Mouse (Mus musculus): ENCODE results near the gene Csrp1. TPM values are rescaled to one million over a fixed set of nuclear protein-coding genes. Genes with fewer than 3 reads are reported as not detected.

Gene Csrp1
- polyA plus RNA-seq, 1 experiment, result 147 TPM

DNA sequence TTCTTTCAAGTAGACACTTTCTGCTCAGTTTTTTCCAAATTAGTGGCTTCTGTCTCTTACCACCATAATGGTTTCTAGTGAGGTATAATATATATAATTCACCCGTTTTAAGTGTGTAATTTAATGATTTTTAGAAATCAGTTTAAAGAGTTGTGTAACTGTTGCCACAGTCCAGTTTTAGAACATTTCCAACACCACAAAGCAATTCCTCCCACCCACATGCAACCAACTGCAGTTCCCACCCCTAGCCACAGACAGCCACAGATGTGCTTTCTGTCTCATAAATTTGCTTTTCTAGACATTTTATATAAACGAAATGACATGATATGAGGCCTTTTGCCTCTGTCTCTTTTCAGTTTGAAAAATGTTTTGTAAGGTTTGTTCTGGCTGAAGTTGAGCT lies 17.1 kb upstream of the Csrp1 start:
- WGBS, result 50% methylated on average over 2 of the region's 2 CpGs
- Histone ChIP-seq H3K27ac (ENCODE audit: insufficient read depth, low read depth, low read length) (no peak overlapping the region), H3K4me1 (ENCODE audit: control insufficient read depth, insufficient read depth, insufficient read length, low read length) (no peaks in the 10 kb centered on the region), H3K4me3 (ENCODE audit: low read depth, low read length) (no peak overlapping the region), H3K36me3 (ENCODE audit: control insufficient read depth, insufficient read depth, low read length) (no peaks in the 10 kb centered on the region), H3K27me3 (ENCODE audit: control insufficient read depth, insufficient read depth, low read length) (peaks cover 4% of the 10 kb centered on the region)
- TF ChIP-seq CTCF (IDR thresholded peaks at IDR 0.05; ENCODE audit: extremely low read depth, insufficient read length, insufficient replicate concordance, low read depth, low read length), result no peak
- no peak for TF ChIP-seq POLR2A (IDR thresholded peaks at IDR 0.05; ENCODE audit: low read depth, low read length)

DNA sequence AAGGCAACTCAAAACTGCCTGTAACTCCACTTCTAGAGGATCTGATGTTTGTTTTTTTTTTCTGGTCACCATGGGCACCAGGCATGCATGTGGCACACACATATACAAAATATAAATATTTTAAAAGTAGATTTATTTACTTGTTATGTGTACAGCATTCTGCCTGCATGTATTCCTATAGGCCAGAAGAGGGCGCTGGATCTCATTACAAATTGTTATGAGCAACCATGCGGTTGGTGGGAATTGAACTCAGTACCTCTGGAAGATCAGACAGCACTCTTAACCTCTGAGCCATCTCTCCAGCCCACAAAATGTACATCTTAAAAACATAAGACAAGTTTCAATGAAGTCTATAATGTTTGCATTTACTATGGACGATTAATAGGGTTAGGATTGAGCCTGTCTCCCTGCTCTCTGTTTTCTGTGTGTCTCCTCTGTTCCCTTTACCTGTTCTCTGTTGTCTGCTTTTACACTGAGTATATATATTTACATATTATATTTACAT lies 15.5 kb upstream of the Csrp1 start:
- WGBS, result 64% methylated on average over 3 of the region's 3 CpGs
- no peak overlapping the region for H3K4me3 ChIP-seq (ENCODE audit: low read depth, low read length)
- H3K27ac ChIP-seq (ENCODE audit: insufficient read depth, low read depth, low read length), result no peak overlapping the region
- H3K27me3 ChIP-seq (ENCODE audit: control insufficient read depth, insufficient read depth, low read length), result peaks cover 2% of the 10 kb centered on the region
- no peak for TF ChIP-seq CTCF (IDR thresholded peaks at IDR 0.05; ENCODE audit: extremely low read depth, insufficient read length, insufficient replicate concordance, low read depth, low read length)
- TF ChIP-seq POLR2A (IDR thresholded peaks at IDR 0.05; ENCODE audit: low read depth, low read length), result no peak
- no peaks in the 10 kb centered on the region for H3K4me1 ChIP-seq (ENCODE audit: control insufficient read depth, insufficient read depth, insufficient read length, low read length)
- H3K36me3 ChIP-seq (ENCODE audit: control insufficient read depth, insufficient read depth, low read length), result no peaks in the 10 kb centered on the region

DNA sequence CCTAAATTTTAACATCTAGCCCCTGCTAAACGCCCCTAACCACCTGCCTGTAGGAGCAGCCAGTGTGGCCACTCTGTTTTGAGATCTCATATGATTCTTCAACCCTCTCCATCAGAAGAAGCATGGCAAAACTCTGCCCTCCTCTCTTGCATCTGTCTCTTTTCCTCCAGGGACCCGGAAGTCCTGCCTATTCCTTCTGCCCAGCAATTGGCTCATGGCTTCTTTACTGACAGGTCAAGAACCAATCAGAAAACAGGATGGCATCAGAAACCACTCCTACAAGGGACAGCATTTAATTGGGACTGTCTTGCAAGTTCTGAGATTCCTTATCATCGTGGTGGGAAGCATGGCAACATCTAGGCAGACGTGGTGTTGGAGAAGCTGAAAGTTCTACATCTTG lies 11.5 kb upstream of the Csrp1 start:
- WGBS, result 35% methylated on average over 4 of the region's 4 CpGs
- Histone ChIP-seq H3K36me3 (ENCODE audit: control insufficient read depth, insufficient read depth, low read length) (no peaks in the 10 kb centered on the region), H3K27me3 (ENCODE audit: control insufficient read depth, insufficient read depth, low read length) (no peaks in the 10 kb centered on the region), H3K27ac (ENCODE audit: insufficient read depth, low read depth, low read length) (no peak overlapping the region), H3K4me1 (ENCODE audit: control insufficient read depth, insufficient read depth, insufficient read length, low read length) (no peaks in the 10 kb centered on the region), H3K4me3 (ENCODE audit: low read depth, low read length) (no peak overlapping the region)
- TF ChIP-seq CTCF (IDR thresholded peaks at IDR 0.05; ENCODE audit: extremely low read depth, insufficient read length, insufficient replicate concordance, low read depth, low read length), result no peak
- no peak for TF ChIP-seq POLR2A (IDR thresholded peaks at IDR 0.05; ENCODE audit: low read depth, low read length)

DNA sequence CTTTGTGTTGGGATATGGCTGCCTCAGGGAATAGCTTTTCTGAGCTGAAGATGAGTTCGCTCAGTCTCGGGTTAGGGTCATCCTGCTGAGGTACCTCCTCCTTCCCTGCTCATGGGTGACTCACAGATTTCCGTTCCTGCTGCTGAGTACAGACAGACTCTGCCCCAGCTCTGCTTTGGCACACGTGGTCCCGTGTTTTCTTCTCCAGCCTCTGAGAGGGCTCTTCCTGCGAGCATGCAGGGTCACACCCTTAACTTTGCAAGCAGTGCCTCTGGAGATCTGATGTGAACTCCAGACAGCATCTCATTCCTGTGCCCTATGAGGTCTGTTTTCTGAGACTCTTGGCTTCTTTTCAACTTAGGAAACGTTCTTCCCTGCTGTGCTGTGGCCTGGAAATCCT lies 8.7 kb upstream of the Csrp1 start:
- Histone ChIP-seq H3K27ac (ENCODE audit: insufficient read depth, low read depth, low read length) (no peak overlapping the region), H3K36me3 (ENCODE audit: control insufficient read depth, insufficient read depth, low read length) (no peaks in the 10 kb centered on the region), H3K4me3 (ENCODE audit: low read depth, low read length) (no peak overlapping the region), H3K4me1 (ENCODE audit: control insufficient read depth, insufficient read depth, insufficient read length, low read length) (no peaks in the 10 kb centered on the region), H3K27me3 (ENCODE audit: control insufficient read depth, insufficient read depth, low read length) (no peaks in the 10 kb centered on the region)
- TF ChIP-seq POLR2A (IDR thresholded peaks at IDR 0.05; ENCODE audit: low read depth, low read length) (no peak), CTCF (IDR thresholded peaks at IDR 0.05; ENCODE audit: extremely low read depth, insufficient read length, insufficient replicate concordance, low read depth, low read length) (no peak)
- 25% methylated on average over 7 of the region's 7 CpGs for WGBS

DNA sequence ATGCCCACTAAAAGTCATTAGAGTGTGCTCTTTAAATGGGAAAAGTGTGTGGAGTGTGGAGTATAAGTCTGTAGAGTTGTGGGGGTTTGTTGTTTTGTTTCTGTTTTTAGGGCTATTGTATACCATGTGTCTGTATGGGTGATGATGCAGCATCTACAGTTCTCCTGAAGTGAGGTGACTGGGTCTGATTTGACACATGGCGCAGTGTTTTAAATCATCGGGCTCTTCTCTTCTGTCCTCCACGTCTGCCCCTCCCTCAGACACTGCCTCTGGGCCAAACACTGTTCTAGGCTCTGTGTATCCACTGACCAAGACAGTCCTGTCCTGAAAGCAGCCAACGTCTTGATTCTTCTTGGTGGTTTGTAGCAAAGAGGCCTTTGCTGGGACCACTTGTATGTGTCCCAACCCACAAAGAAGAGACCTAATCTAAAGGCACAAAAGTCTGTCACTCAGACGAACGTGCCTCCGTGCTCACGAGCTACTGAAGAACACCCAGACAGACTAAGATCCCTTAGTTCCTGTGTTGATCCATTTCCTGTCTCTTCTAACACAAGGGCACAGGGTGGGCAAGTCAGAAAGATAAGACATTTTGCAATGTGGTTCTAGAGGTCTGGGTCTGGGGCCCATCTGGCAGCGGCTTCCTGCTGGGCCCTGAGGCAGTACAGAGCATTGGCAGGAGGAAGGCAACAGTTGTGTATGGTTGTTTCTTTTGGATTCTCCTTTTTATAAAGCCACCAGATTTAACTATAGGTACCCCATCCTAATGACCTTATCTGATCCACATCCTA lies 5.6 kb upstream of the Csrp1 start:
- WGBS, result 80% methylated on average over 9 of the region's 9 CpGs
- Histone ChIP-seq H3K4me1 (ENCODE audit: control insufficient read depth, insufficient read depth, insufficient read length, low read length) (no peaks in the 10 kb centered on the region), H3K27ac (ENCODE audit: insufficient read depth, low read depth, low read length) (no peak overlapping the region), H3K36me3 (ENCODE audit: control insufficient read depth, insufficient read depth, low read length) (no peaks in the 10 kb centered on the region), H3K27me3 (ENCODE audit: control insufficient read depth, insufficient read depth, low read length) (no peaks in the 10 kb centered on the region), H3K4me3 (ENCODE audit: low read depth, low read length) (no peak overlapping the region)
- no peak for TF ChIP-seq CTCF (IDR thresholded peaks at IDR 0.05; ENCODE audit: extremely low read depth, insufficient read length, insufficient replicate concordance, low read depth, low read length)
- no peak for TF ChIP-seq POLR2A (IDR thresholded peaks at IDR 0.05; ENCODE audit: low read depth, low read length)

DNA sequence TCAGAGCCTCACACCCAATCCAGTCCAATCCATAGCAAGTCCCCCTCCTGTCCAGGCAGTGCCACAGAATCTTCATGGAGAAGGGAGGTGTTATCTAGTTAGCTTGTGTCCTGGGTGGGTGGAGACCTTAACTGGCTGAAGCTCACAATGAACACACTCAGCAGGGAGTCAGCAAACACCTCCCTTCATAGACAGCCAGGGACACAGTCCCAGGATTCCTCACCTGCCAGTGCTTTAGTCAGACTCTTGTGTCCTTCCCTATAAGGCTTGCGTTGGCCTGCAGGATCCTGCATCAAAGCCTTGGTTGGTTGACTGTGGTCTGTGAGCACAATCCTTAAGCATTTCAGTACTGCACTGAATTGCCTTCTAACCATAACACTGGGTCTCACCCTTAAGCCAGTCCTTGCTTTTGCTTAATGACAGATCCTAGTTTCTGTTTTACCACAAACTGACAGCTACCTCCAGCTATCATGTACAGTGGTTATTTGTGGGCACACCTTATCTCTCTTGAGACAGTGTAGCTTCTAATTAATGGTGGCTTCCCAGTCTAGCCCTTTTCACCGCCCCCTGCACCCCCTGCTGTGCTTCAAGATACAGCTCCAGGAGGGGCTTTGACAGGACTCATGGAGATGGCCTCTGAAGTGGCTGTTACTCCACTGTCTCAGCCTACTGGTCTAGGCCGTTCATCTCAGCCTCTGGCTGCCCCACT lies 4.8 kb upstream of the Csrp1 start:
- 77% methylated on average over 3 of the region's 3 CpGs for WGBS
- Histone ChIP-seq H3K36me3 (ENCODE audit: control insufficient read depth, insufficient read depth, low read length) (no peaks in the 10 kb centered on the region), H3K4me3 (ENCODE audit: low read depth, low read length) (no peak overlapping the region), H3K27ac (ENCODE audit: insufficient read depth, low read depth, low read length) (no peak overlapping the region), H3K4me1 (ENCODE audit: control insufficient read depth, insufficient read depth, insufficient read length, low read length) (no peaks in the 10 kb centered on the region; the same call in 1 of the 2 replicates), H3K27me3 (ENCODE audit: control insufficient read depth, insufficient read depth, low read length) (no peaks in the 10 kb centered on the region)
- TF ChIP-seq CTCF (IDR thresholded peaks at IDR 0.05; ENCODE audit: extremely low read depth, insufficient read length, insufficient replicate concordance, low read depth, low read length) (no peak), POLR2A (IDR thresholded peaks at IDR 0.05; ENCODE audit: low read depth, low read length) (no peak)

DNA sequence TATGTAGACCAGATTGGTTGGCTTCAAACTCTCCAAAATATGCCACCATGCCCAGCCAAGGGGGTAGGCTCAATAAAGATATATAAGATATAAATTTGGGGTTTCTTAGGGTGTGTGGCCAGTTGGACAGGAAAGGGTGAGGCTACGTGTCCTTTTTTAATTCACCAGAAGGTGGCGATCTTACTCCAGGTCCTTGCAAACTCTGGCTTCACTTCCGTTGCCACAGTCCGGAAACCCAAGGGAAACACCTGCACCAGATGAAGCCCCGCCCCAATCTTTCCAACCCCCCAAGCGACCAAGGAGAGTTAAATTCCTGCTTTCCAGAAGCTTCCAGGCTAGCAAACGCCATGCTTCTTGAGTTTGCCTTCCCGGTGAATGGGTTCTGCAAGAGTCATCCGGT lies 375 bp upstream of the Csrp1 start:
- Histone ChIP-seq H3K27me3 (ENCODE audit: control insufficient read depth, insufficient read depth, low read length) (no peaks in the 10 kb centered on the region), H3K27ac (ENCODE audit: insufficient read depth, low read depth, low read length) (no peak overlapping the region), H3K36me3 (ENCODE audit: control insufficient read depth, insufficient read depth, low read length) (no peaks in the 10 kb centered on the region), H3K4me3 (ENCODE audit: low read depth, low read length) (no peak overlapping the region), H3K4me1 (ENCODE audit: control insufficient read depth, insufficient read depth, insufficient read length, low read length) (no peaks in the 10 kb centered on the region; the same call in 1 of the 2 replicates)
- peak; percentile 73; the same call in 1 of the 2 replicates for TF ChIP-seq CTCF (IDR thresholded peaks at IDR 0.05; ENCODE audit: extremely low read depth, insufficient read length, insufficient replicate concordance, low read depth, low read length)
- no peak for TF ChIP-seq POLR2A (IDR thresholded peaks at IDR 0.05; ENCODE audit: low read depth, low read length)
- 17% methylated on average over 9 of the region's 9 CpGs for WGBS
